8 mouse cellular contexts compared by ENCODE assay signal in the genomic region with DNA sequence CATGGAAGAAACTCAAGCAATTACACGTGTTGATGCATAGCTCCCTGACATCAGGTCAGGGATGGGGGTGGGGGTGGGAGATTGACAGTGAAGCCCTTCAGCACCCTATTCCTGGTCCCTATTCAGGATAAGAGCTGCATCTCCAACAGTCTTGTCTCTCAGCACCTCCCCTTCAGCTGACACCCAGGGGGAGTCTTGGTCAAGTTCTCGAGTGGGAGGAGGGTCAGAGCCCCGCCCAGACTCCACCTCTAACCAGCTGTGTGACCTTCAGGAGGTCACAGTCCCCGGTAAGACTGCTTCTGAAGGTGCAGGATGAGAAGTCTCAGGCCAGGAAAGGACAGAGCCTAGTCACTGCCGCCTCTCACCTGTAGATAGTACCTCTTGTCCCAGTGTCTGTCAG. TPM values are rescaled to one million over a fixed set of nuclear protein-coding genes. Genes with fewer than 3 reads are reported as not detected.
A peak's percentile ranks its signal among the peaks of the same experiment; 100 is the strongest.
DNase-seq lines count a peak whose midpoint lies in the region; ATAC-seq lines count a peak whose summit lies in the region.

No protein-coding gene starts in this region.

- H3K4me1 ChIP-seq in megakaryocyte, embryonic 14.5 days, result peaks cover 82% of the 10 kb centered on the region
- peaks cover 31% of the 10 kb centered on the region for H3K4me1 ChIP-seq in forebrain, embryonic 15.5 days
- H3K4me1 ChIP-seq in midbrain, embryonic 14.5 days (ENCODE audit: control insufficient read depth, insufficient read depth, low read length), result peaks cover 20% of the 10 kb centered on the region

- H3K9me3 ChIP-seq in megakaryocyte, embryonic 14.5 days, result no peaks in the 10 kb centered on the region
- no peaks in the 10 kb centered on the region for H3K9me3 ChIP-seq in forebrain, embryonic 15.5 days
- no peaks in the 10 kb centered on the region for H3K9me3 ChIP-seq in midbrain, embryonic 14.5 days (ENCODE audit: control insufficient read depth, low read length)

- peaks cover 48% of the 10 kb centered on the region for H3K36me3 ChIP-seq in megakaryocyte, embryonic 14.5 days (replicated peaks; ENCODE audit: low read length)
- H3K36me3 ChIP-seq in forebrain, embryonic 15.5 days, result no peaks in the 10 kb centered on the region
- H3K36me3 ChIP-seq in midbrain, embryonic 14.5 days (ENCODE audit: control insufficient read depth, insufficient read depth, low read length), result no peaks in the 10 kb centered on the region

- H3K4me3 ChIP-seq in megakaryocyte, embryonic 14.5 days (replicated peaks), result peak overlapping the region; percentile 93
- peak overlapping the region; percentile 92 for H3K4me3 ChIP-seq in forebrain, embryonic 15.5 days
- peak overlapping the region; percentile 71 for H3K4me3 ChIP-seq in midbrain, embryonic 14.5 days (replicated peaks; ENCODE audit: low read depth, low read length)

- no peak overlapping the region for H3K27ac ChIP-seq in forebrain, embryonic 15.5 days (replicated peaks)
- H3K27ac ChIP-seq in midbrain, embryonic 14.5 days (replicated peaks; ENCODE audit: low read depth, low read length), result no peak overlapping the region

- no peaks in the 10 kb centered on the region for H3K27me3 ChIP-seq in megakaryocyte, embryonic 14.5 days (replicated peaks)
- H3K27me3 ChIP-seq in forebrain, embryonic 15.5 days, result no peaks in the 10 kb centered on the region
- no peaks in the 10 kb centered on the region for H3K27me3 ChIP-seq in midbrain, embryonic 14.5 days (ENCODE audit: control insufficient read depth, insufficient read depth, low read length)

- ATAC-seq in megakaryocyte, adult 5-6 weeks (ENCODE audit: poor library complexity, severe bottlenecking), result no peak
- ATAC-seq in forebrain, embryonic 15.5 days (replicated peaks), result no peak
- ATAC-seq in midbrain, embryonic 14.5 days (ENCODE audit: low FRiP score, low TSS enrichment), result no peak

- peak; percentile 68 to 71 for DNase-seq in kidney, adult 8-10 months
- no peak for DNase-seq in midbrain, embryonic 14.5 days
- no peak for DNase-seq in urinary bladder, postnatal 25 days (ENCODE audit: low spot score)
- no peak for DNase-seq in frontal cortex, postnatal 25 days (ENCODE audit: low spot score in 2 of 2)
- DNase-seq in layer of hippocampus, postnatal 14 days (ENCODE audit: low spot score in 2 of 2), result no peak

- H3K9ac ChIP-seq in forebrain, embryonic 15.5 days (replicated peaks), result 0 out of 2 replicates have a peak overlapping the region, but pooled peaks have one; percentile 61
- H3K9ac ChIP-seq in midbrain, embryonic 14.5 days (replicated peaks; ENCODE audit: low read length), result peak overlapping the region; percentile 82; the same call in 1 of the 2 replicates

- 35% methylated on average over 5 of the region's 5 CpGs for WGBS in forebrain, embryonic 15.5 days
- 33% methylated on average over 5 of the region's 5 CpGs for WGBS in midbrain, embryonic 14.5 days

- peak overlapping the region; percentile 89 for H3K4me2 ChIP-seq in forebrain, embryonic 15.5 days (replicated peaks)
- peak overlapping the region; percentile 87 for H3K4me2 ChIP-seq in midbrain, embryonic 14.5 days (ENCODE audit: low read length)

RNA-seq across cellular contexts. Expression of a gene that starts 41.1 kb away (rescaled TPM):
- polyA plus RNA-seq in megakaryocyte, embryonic 14.5 days (2012; ENCODE audit: insufficient read depth, low replicate concordance), result 509 and 816 TPM in 2 replicates
- 17.9 and 18.8 TPM in 2 replicates for total RNA-seq in megakaryocyte, adult 5-6 weeks (2015)
- 39.7 and 49.7 TPM in 2 replicates for total RNA-seq in megakaryocyte, adult 5-6 weeks (2017)
- polyA plus RNA-seq in forebrain, embryonic 15.5 days (2015; fragmentation: Nextera tagmentation; extraction: Ambion mirVana), result 78.9 and 86.2 TPM in 2 replicates
- 66.2 and 73.7 TPM in 2 replicates for polyA plus RNA-seq in midbrain, embryonic 14.5 days (2014; fragmentation: Nextera tagmentation; extraction: Ambion mirVana)
- total RNA-seq in layer of hippocampus, postnatal 14 days (2021), result 100 to 1,000 TPM; 307 to 312 TPM

Comparison
In these comparisons a context has a peak if more than half of its experiments do, and no peak if none do; other contexts are left out.
1. DNase-seq: peak in kidney, adult 8-10 months (2 of 2); none in midbrain, embryonic 14.5 days (single experiment), urinary bladder, postnatal 25 days (single experiment), frontal cortex, postnatal 25 days (0 of 2) and layer of hippocampus, postnatal 14 days (0 of 2).
2. Peak in every context shown above with its lines, with median percentiles within 50 percentile points of each other: H3K4me3 ChIP-seq.